Mouse (Mus musculus): Measurements from ENCODE around the gene Tshz2. TPM values are rescaled to one million over a fixed set of nuclear protein-coding genes. Genes with fewer than 3 reads are reported as not detected.

The Tshz2 gene
- polyA plus RNA-seq, 1 experiment: 5.8 TPM

- H3K4me1 ChIP-seq (ENCODE audit: control insufficient read depth, insufficient read depth, insufficient read length, low read length): no peaks in the 10 kb centered on the region
- no peak overlapping the region for H3K27ac ChIP-seq (ENCODE audit: insufficient read depth, low read depth, low read length)
- WGBS: 64% methylated on average over 5 of the region's 5 CpGs
- no peaks in the 10 kb centered on the region for H3K27me3 ChIP-seq (ENCODE audit: control insufficient read depth, insufficient read depth, low read length)
- H3K36me3 ChIP-seq (ENCODE audit: control insufficient read depth, insufficient read depth, low read length): no peaks in the 10 kb centered on the region
- TF ChIP-seq POLR2A (IDR thresholded peaks at IDR 0.05; ENCODE audit: low read depth, low read length): no peak
- no peak for TF ChIP-seq CTCF (IDR thresholded peaks at IDR 0.05; ENCODE audit: extremely low read depth, insufficient read length, insufficient replicate concordance, low read depth, low read length)
- no peak overlapping the region for H3K4me3 ChIP-seq (ENCODE audit: low read depth, low read length)
Measured at GRCm38 (mm10) chr2:170033219-170033618, 400.4 kb downstream of the Tshz2 start.

- 89% methylated on average over 11 of the region's 11 CpGs for WGBS
- Histone ChIP-seq H3K4me3 (ENCODE audit: low read depth, low read length) (no peak overlapping the region), H3K36me3 (ENCODE audit: control insufficient read depth, insufficient read depth, low read length) (no peaks in the 10 kb centered on the region), H3K27me3 (ENCODE audit: control insufficient read depth, insufficient read depth, low read length) (no peaks in the 10 kb centered on the region), H3K4me1 (ENCODE audit: control insufficient read depth, insufficient read depth, insufficient read length, low read length) (no peaks in the 10 kb centered on the region), H3K27ac (ENCODE audit: insufficient read depth, low read depth, low read length) (no peak overlapping the region)
- TF ChIP-seq POLR2A (IDR thresholded peaks at IDR 0.05; ENCODE audit: low read depth, low read length): no peak
- TF ChIP-seq CTCF (IDR thresholded peaks at IDR 0.05; ENCODE audit: extremely low read depth, insufficient read length, insufficient replicate concordance, low read depth, low read length): no peak
Measured at GRCm38 (mm10) chr2:170034794-170035193, 402.0 kb downstream of the Tshz2 start.

GRCm38 (mm10) chr2:170036791-170037241 is 404.0 kb downstream of the Tshz2 start:
- Histone ChIP-seq H3K27ac (ENCODE audit: insufficient read depth, low read depth, low read length) (no peak overlapping the region), H3K36me3 (ENCODE audit: control insufficient read depth, insufficient read depth, low read length) (no peaks in the 10 kb centered on the region), H3K27me3 (ENCODE audit: control insufficient read depth, insufficient read depth, low read length) (no peaks in the 10 kb centered on the region), H3K4me3 (ENCODE audit: low read depth, low read length) (no peak overlapping the region), H3K4me1 (ENCODE audit: control insufficient read depth, insufficient read depth, insufficient read length, low read length) (no peaks in the 10 kb centered on the region)
- TF ChIP-seq CTCF (IDR thresholded peaks at IDR 0.05; ENCODE audit: extremely low read depth, insufficient read length, insufficient replicate concordance, low read depth, low read length) (no peak), POLR2A (IDR thresholded peaks at IDR 0.05; ENCODE audit: low read depth, low read length) (no peak)
- WGBS: 58% methylated on average over 11 of the region's 11 CpGs

GRCm38 (mm10) chr2:170037346-170037745 is 404.5 kb downstream of the Tshz2 start:
- no peak overlapping the region for H3K27ac ChIP-seq (ENCODE audit: insufficient read depth, low read depth, low read length)
- 75% methylated on average over 13 of the region's 13 CpGs for WGBS
- no peaks in the 10 kb centered on the region for H3K36me3 ChIP-seq (ENCODE audit: control insufficient read depth, insufficient read depth, low read length)
- TF ChIP-seq CTCF (IDR thresholded peaks at IDR 0.05; ENCODE audit: extremely low read depth, insufficient read length, insufficient replicate concordance, low read depth, low read length) (no peak), POLR2A (IDR thresholded peaks at IDR 0.05; ENCODE audit: low read depth, low read length) (no peak)
- H3K4me3 ChIP-seq (ENCODE audit: low read depth, low read length): no peak overlapping the region
- H3K27me3 ChIP-seq (ENCODE audit: control insufficient read depth, insufficient read depth, low read length): no peaks in the 10 kb centered on the region
- H3K4me1 ChIP-seq (ENCODE audit: control insufficient read depth, insufficient read depth, insufficient read length, low read length): no peaks in the 10 kb centered on the region

GRCm38 (mm10) chr2:170039772-170040171 is 407.0 kb downstream of the Tshz2 start:
- H3K4me3 ChIP-seq (ENCODE audit: low read depth, low read length): no peak overlapping the region
- TF ChIP-seq CTCF (IDR thresholded peaks at IDR 0.05; ENCODE audit: extremely low read depth, insufficient read length, insufficient replicate concordance, low read depth, low read length) (no peak), POLR2A (IDR thresholded peaks at IDR 0.05; ENCODE audit: low read depth, low read length) (no peak)

GRCm38 (mm10) chr2:170041101-170041500 is 408.3 kb downstream of the Tshz2 start:
- TF ChIP-seq POLR2A (IDR thresholded peaks at IDR 0.05; ENCODE audit: low read depth, low read length) (no peak), CTCF (IDR thresholded peaks at IDR 0.05; ENCODE audit: extremely low read depth, insufficient read length, insufficient replicate concordance, low read depth, low read length) (no peak)
- Histone ChIP-seq H3K36me3 (ENCODE audit: control insufficient read depth, insufficient read depth, low read length) (no peaks in the 10 kb centered on the region), H3K27me3 (ENCODE audit: control insufficient read depth, insufficient read depth, low read length) (no peaks in the 10 kb centered on the region), H3K4me3 (ENCODE audit: low read depth, low read length) (no peak overlapping the region), H3K27ac (ENCODE audit: insufficient read depth, low read depth, low read length) (no peak overlapping the region), H3K4me1 (ENCODE audit: control insufficient read depth, insufficient read depth, insufficient read length, low read length) (peaks cover under 1% of the 10 kb centered on the region; the same call in 1 of the 2 replicates)
- 42% methylated on average over 9 of the region's 9 CpGs for whole genome bisulfite sequencing

More at GRCm38 (mm10) chr2:170039772-170040171, 407.0 kb downstream of the Tshz2 start:
- H3K27me3 ChIP-seq (ENCODE audit: control insufficient read depth, insufficient read depth, low read length): no peaks in the 10 kb centered on the region
- H3K27ac ChIP-seq (ENCODE audit: insufficient read depth, low read depth, low read length): no peak overlapping the region
- no peaks in the 10 kb centered on the region for H3K36me3 ChIP-seq (ENCODE audit: control insufficient read depth, insufficient read depth, low read length)
- H3K4me1 ChIP-seq (ENCODE audit: control insufficient read depth, insufficient read depth, insufficient read length, low read length): no peaks in the 10 kb centered on the region
- WGBS: 86% methylated on average over 14 of the region's 14 CpGs

- WGBS: 74% methylated on average over 12 of the region's 12 CpGs
- Histone ChIP-seq H3K4me1 (ENCODE audit: control insufficient read depth, insufficient read depth, insufficient read length, low read length) (peaks cover 8% of the 10 kb centered on the region; the same call in 1 of the 2 replicates), H3K27me3 (ENCODE audit: control insufficient read depth, insufficient read depth, low read length) (no peaks in the 10 kb centered on the region), H3K36me3 (ENCODE audit: control insufficient read depth, insufficient read depth, low read length) (no peaks in the 10 kb centered on the region), H3K27ac (ENCODE audit: insufficient read depth, low read depth, low read length) (no peak overlapping the region), H3K4me3 (ENCODE audit: low read depth, low read length) (no peak overlapping the region)
- TF ChIP-seq CTCF (IDR thresholded peaks at IDR 0.05; ENCODE audit: extremely low read depth, insufficient read length, insufficient replicate concordance, low read depth, low read length) (no peak), POLR2A (IDR thresholded peaks at IDR 0.05; ENCODE audit: low read depth, low read length) (no peak)
Measured at GRCm38 (mm10) chr2:170042471-170043213, 409.8 kb downstream of the Tshz2 start.

Measured in small intestine, adult 2 months (tissue).